Mouse (Mus musculus): ENCODE measurements around the gene D17Wsu92e.

DNA sequence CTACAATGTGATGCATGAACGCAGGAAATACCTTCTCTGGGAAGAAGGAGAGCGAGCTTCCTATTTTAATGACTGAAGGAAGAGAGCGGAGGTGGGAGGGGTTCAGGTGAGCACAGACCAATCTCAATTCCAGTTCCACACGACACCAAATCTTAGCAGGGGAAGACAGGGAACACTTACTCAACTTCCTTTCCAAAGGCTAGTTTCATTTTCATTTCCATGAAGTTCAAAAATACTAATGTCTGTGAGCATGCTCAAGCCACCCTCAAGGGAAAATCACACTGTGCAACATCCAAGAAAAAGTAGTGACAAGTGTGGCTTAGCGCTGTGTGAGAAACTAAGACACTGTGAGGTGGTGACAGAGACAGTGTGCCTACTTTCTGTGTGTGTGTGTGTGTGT is 30.4 kb downstream of the D17Wsu92e start:
- TF ChIP-seq CTCF (IDR thresholded peaks at IDR 0.05; ENCODE audit: borderline replicate concordance, insufficient read depth, low read length), result no peak
- TF ChIP-seq POLR2A (IDR thresholded peaks at IDR 0.05; ENCODE audit: low read depth, low read length), result no peak
